Mouse (Mus musculus) CH12.LX (cell line): ENCODE results near the gene Iqgap3.

Experiments used
- CTCF ChIP-seq, 2 experiments: IDR thresholded peaks in 1 of 2; conservative IDR thresholded peaks in 1 of 2; 2 replicates each; pipeline ENCODE4 v1.5.1; 2011 to 2012; ENCODE audit warnings: low read depth in 2 of 2, low read length in 2 of 2, improper control_type of control experiment in 1 of 2, inconsistent platforms in 1 of 2, mild to moderate bottlenecking in 1 of 2, moderate library complexity in 1 of 2
- GABPA ChIP-seq: IDR thresholded peaks from 2 replicates; pipeline ENCODE4 v1.6.1; 2012; ENCODE audit warnings: low read depth, low read length, improper control_type of control experiment, inconsistent platforms; ENCODE audit not compliant: insufficient replicate concordance
- MAX ChIP-seq: IDR thresholded peaks from 2 replicates; pipeline ENCODE4 v1.6.1; 2011; ENCODE audit warnings: low read length, improper control_type of control experiment
- POLR2A ChIP-seq: IDR thresholded peaks from 2 replicates; pipeline ENCODE4 v1.6.1; 2011; ENCODE audit warnings: low read depth, mild to moderate bottlenecking, improper control_type of control experiment, low read length
- RAD21 ChIP-seq: IDR thresholded peaks from 2 replicates; pipeline ENCODE4 v1.6.1; 2011; ENCODE audit warnings: low read depth, mild to moderate bottlenecking, low read length, improper control_type of control experiment, moderate library complexity
- TBP ChIP-seq: conservative IDR thresholded peaks from 2 replicates; pipeline ENCODE4 v1.6.1; 2011; ENCODE audit warnings: low read depth, low read length, improper control_type of control experiment
- UBTF ChIP-seq: IDR thresholded peaks from 2 replicates; pipeline ENCODE4 v1.6.1; 2012; ENCODE audit warnings: low read depth, mild to moderate bottlenecking, inconsistent platforms, low read length, improper control_type of control experiment, moderate library complexity
- ZMIZ1 ChIP-seq: IDR thresholded peaks from 2 replicates; pipeline ENCODE4 v1.6.1; 2012; ENCODE audit warnings: low read depth, mild to moderate bottlenecking, inconsistent platforms, low read length, improper control_type of control experiment

- TF ChIP-seq MAX (no peak), POLR2A (no peak), UBTF (no peak), TBP (no peak), CTCF (conservative IDR thresholded peaks at IDR 0.05 in 1 of 2, IDR thresholded peaks at IDR 0.05 in 1 of 2; ENCODE audit: low read depth in 2 of 2, low read length in 2 of 2) (no peak), GABPA (no peak), RAD21 (no peak), ZMIZ1 (no peak)
These were observed 27.4 kb downstream of the Iqgap3 start for GRCm38 (mm10) chr3:88109126-88109525.
